Mouse (Mus musculus) layer of hippocampus, adult 18-20 months (tissue): ENCODE measurements around the gene Gm44502. TPM values are rescaled to one million over a fixed set of nuclear protein-coding genes. Genes with fewer than 3 reads are reported as not detected.
A peak's percentile ranks its signal among the peaks of the same experiment; 100 is the strongest.

Experiments
- DNase-seq, 2 experiments: peaks; one replicate each; pipeline ENCODE4 v3.0.0; 2022; ENCODE audit warnings: low spot score in 2 of 2
- total RNA-seq, 2 experiments: library from RNA; stranded (reverse); gene quantifications; 2 replicates each; pipeline ENCODE4 v1.2.3; 2021

Gm44502 gene
- total RNA-seq, 2 experiments from 2014 or later = 0.42 TPM; not detected in 1

GRCm38 (mm10) chr15:89404831-89405623 lies 24.5 kb downstream of the Gm44502 start:
- DNase-seq = no peak

GRCm38 (mm10) chr15:89402471-89402870 lies 27.0 kb downstream of the Gm44502 start:
- no peak for DNase-seq

- DNase-seq = no peak
These were observed 29.8 kb downstream of the Gm44502 start for GRCm38 (mm10) chr15:89399716-89400115.

- DNase-seq = no peak
These were observed 31.4 kb downstream of the Gm44502 start for GRCm38 (mm10) chr15:89398146-89398545.

GRCm38 (mm10) chr15:89396883-89397282 lies 32.6 kb downstream of the Gm44502 start:
- no peak for DNase-seq

GRCm38 (mm10) chr15:89390081-89390480 lies 39.4 kb downstream of the Gm44502 start:
- DNase-seq = no peak

- no peak for DNase-seq
These were observed 42.4 kb downstream of the Gm44502 start for GRCm38 (mm10) chr15:89387127-89387526.

GRCm38 (mm10) chr15:89384617-89385016 lies 44.9 kb downstream of the Gm44502 start, which contains the start of gene Klhdc7b:
TSS of gene Klhdc7b (plus strand) at chr15:89384917.
- DNase-seq = no peak

GRCm38 (mm10) chr15:89379429-89379828 lies 50.1 kb downstream of the Gm44502 start:
- no peak for DNase-seq

- no peak for DNase-seq
These were observed 50.6 kb downstream of the Gm44502 start, which contains the start of gene Odf3b for GRCm38 (mm10) chr15:89378831-89379401. TSS of gene Odf3b (minus strand) at chr15:89379282.

GRCm38 (mm10) chr15:89377938-89378828 lies 51.3 kb downstream of the Gm44502 start:
- no peak for DNase-seq

- DNase-seq = no peak
These were observed 52.1 kb downstream of the Gm44502 start for GRCm38 (mm10) chr15:89377362-89377761.

- no peak for DNase-seq
These were observed 52.5 kb downstream of the Gm44502 start, which contains the start of gene Tymp for GRCm38 (mm10) chr15:89376957-89377356. TSS of gene Tymp (minus strand) at chr15:89377039.

GRCm38 (mm10) chr15:89376040-89376439 lies 53.5 kb downstream of the Gm44502 start:
- no peak for DNase-seq

GRCm38 (mm10) chr15:89374801-89375534 lies 54.5 kb downstream of the Gm44502 start:
- DNase-seq = no peak

- no peak for DNase-seq
These were observed 55.2 kb downstream of the Gm44502 start for GRCm38 (mm10) chr15:89374340-89374739.

- peak; percentile 86 to 95 for DNase-seq
These were observed 55.7 kb downstream of the Gm44502 start, which contains the start of gene Sco2 for GRCm38 (mm10) chr15:89373762-89374248. TSS of gene Sco2 (minus strand) at chr15:89373846.

- DNase-seq = peak; percentile 74 to 89
These were observed 56.3 kb downstream of the Gm44502 start for GRCm38 (mm10) chr15:89373027-89373761.

- no peak for DNase-seq
These were observed 57.0 kb downstream of the Gm44502 start for GRCm38 (mm10) chr15:89372536-89372935.

- no peak for DNase-seq
These were observed 57.4 kb downstream of the Gm44502 start for GRCm38 (mm10) chr15:89372068-89372467.
